Mouse (Mus musculus): ENCODE data around the gene Lrp2bp.

Lrp2bp gene

GRCm38 (mm10) chr8:46036217-46036616, 37.1 kb downstream of the Lrp2bp start:
- DNase-seq: no peak

- DNase-seq: no peak
Observed at GRCm38 (mm10) chr8:46039666-46040065, 40.6 kb downstream of the Lrp2bp start.

GRCm38 (mm10) chr8:46040260-46040659, 41.2 kb downstream of the Lrp2bp start:
- no peak for DNase-seq

- DNase-seq: no peak
Observed at GRCm38 (mm10) chr8:46072798-46073197, 73.7 kb downstream of the Lrp2bp start.

- no peak for DNase-seq
Observed at GRCm38 (mm10) chr8:46073540-46074140, 74.5 kb downstream of the Lrp2bp start.

- DNase-seq: no peak
Observed at GRCm38 (mm10) chr8:46075223-46075622, 76.1 kb downstream of the Lrp2bp start.

GRCm38 (mm10) chr8:46078866-46079265, 79.8 kb downstream of the Lrp2bp start:
- DNase-seq: no peak
